Mouse (Mus musculus) MEL (cell line): ENCODE results near the gene Creg1. TPM values are rescaled to one million over a fixed set of nuclear protein-coding genes. Genes with fewer than 3 reads are reported as not detected.

Source experiments
- DNase-seq: peaks from one replicate; pipeline ENCODE4 v3.0.0; 2011; ENCODE audit warnings: low read depth, low spot score
- H3K27ac ChIP-seq: 2 replicates; pipeline ENCODE4 v1.5.1; 2012; ENCODE audit warnings: low read depth, mild to moderate bottlenecking, control low read depth, low read length, moderate library complexity; ENCODE audit not compliant: control insufficient read depth
- H3K27me3 ChIP-seq, 2 experiments: fragments of 150-350 bp in 1 of 2; sonication (generic) in 1 of 2; 2 replicates each; pipeline ENCODE4 v1.6.1; 2012; ENCODE audit warnings: low read length in 2 of 2, mild to moderate bottlenecking in 2 of 2, improper control_type of control experiment in 1 of 2, moderate library complexity in 1 of 2; ENCODE audit not compliant: insufficient read depth in 2 of 2, control insufficient read depth in 1 of 2
- H3K36me3 ChIP-seq, 2 experiments: 2 replicates each; pipeline ENCODE4 v1.6.1; 2012 to 2014; ENCODE audit warnings: low read length in 2 of 2, improper control_type of control experiment in 1 of 2, inconsistent platforms in 1 of 2, mild to moderate bottlenecking in 1 of 2; ENCODE audit not compliant: insufficient read depth in 2 of 2, control insufficient read depth in 1 of 2
- H3K4me1 ChIP-seq, 2 experiments: fragments of 150-350 bp in 1 of 2; sonication (generic) in 1 of 2; 2 replicates each; pipeline ENCODE4 v1.6.1; 2012; ENCODE audit warnings: low read length in 2 of 2, improper control_type of control experiment in 1 of 2, mild to moderate bottlenecking in 1 of 2; ENCODE audit not compliant: insufficient read depth in 2 of 2, control insufficient read depth in 1 of 2
- H3K4me3 ChIP-seq, 2 experiments: fragments of 150-350 bp in 1 of 2; sonication (generic) in 1 of 2; 2 replicates each; pipeline ENCODE4 v1.5.1; 2012; ENCODE audit warnings: low read depth in 2 of 2, low read length in 2 of 2, mild to moderate bottlenecking in 2 of 2, moderate library complexity in 2 of 2, control low read depth in 1 of 2, improper control_type of control experiment in 1 of 2; ENCODE audit not compliant: control insufficient read depth in 1 of 2, insufficient read depth in 1 of 2
- H3K79me2 ChIP-seq: 2 replicates; pipeline ENCODE4 v1.6.1; 2012; ENCODE audit warnings: mild to moderate bottlenecking, low read length, moderate library complexity; ENCODE audit not compliant: control insufficient read depth, poor library complexity, insufficient read depth
- H3K9ac ChIP-seq: 2 replicates; pipeline ENCODE4 v1.6.1; 2012; ENCODE audit warnings: low read depth, mild to moderate bottlenecking, control low read depth, low read length, moderate library complexity; ENCODE audit not compliant: control insufficient read depth, poor library complexity, severe bottlenecking
- H3K9me3 ChIP-seq: fragments of 150-350 bp; sonication (generic); replicated peaks from 2 replicates; pipeline ENCODE4 v1.6.1; 2012; ENCODE audit warnings: mild to moderate bottlenecking, low read length, improper control_type of control experiment, moderate library complexity; ENCODE audit not compliant: insufficient read depth
- CHD2 ChIP-seq: IDR thresholded peaks from 2 replicates; pipeline ENCODE4 v1.6.1; 2011; ENCODE audit warnings: low read length, improper control_type of control experiment
- CTCF ChIP-seq, 3 experiments: IDR thresholded peaks in 2 of 3; conservative IDR thresholded peaks in 1 of 3; 2 replicates each; pipeline ENCODE4 v1.5.1; 2011 to 2012; ENCODE audit warnings: low read length in 3 of 3, low read depth in 2 of 3, mild to moderate bottlenecking in 2 of 3, improper control_type of control experiment in 1 of 3, inconsistent platforms in 1 of 3, mixed read lengths in 1 of 3, moderate library complexity in 1 of 3; ENCODE audit not compliant: control insufficient read depth in 1 of 3, insufficient read depth in 1 of 3, poor library complexity in 1 of 3, severe bottlenecking in 1 of 3
- HCFC1 ChIP-seq: IDR thresholded peaks from 2 replicates; pipeline ENCODE4 v1.6.1; 2012; ENCODE audit warnings: low read depth, mild to moderate bottlenecking, inconsistent platforms, low read length, improper control_type of control experiment, moderate library complexity
- JUND ChIP-seq: IDR thresholded peaks from 2 replicates; pipeline ENCODE4 v1.6.1; 2011; ENCODE audit warnings: low read depth, mild to moderate bottlenecking, improper control_type of control experiment, low read length
- MXI1 ChIP-seq: IDR thresholded peaks from 2 replicates; pipeline ENCODE4 v1.6.1; 2011; ENCODE audit warnings: mild to moderate bottlenecking, low read depth, low read length, improper control_type of control experiment
- MYB ChIP-seq: IDR thresholded peaks from 2 replicates; pipeline ENCODE4 v1.6.1; 2011; ENCODE audit warnings: mild to moderate bottlenecking, low read depth, low read length, improper control_type of control experiment
- NRF1 ChIP-seq: IDR thresholded peaks from 2 replicates; pipeline ENCODE4 v1.6.1; 2014; ENCODE audit warnings: low read depth, mild to moderate bottlenecking, inconsistent platforms, low read length, improper control_type of control experiment, moderate library complexity; ENCODE audit not compliant: poor library complexity, insufficient read depth, severe bottlenecking
- POLR2A ChIP-seq, 2 experiments: IDR thresholded peaks; 2 replicates each; pipeline ENCODE4 v1.6.1; 2011 to 2012; ENCODE audit warnings: low read length in 2 of 2, mild to moderate bottlenecking in 2 of 2, control low read depth in 1 of 2, improper control_type of control experiment in 1 of 2, low read depth in 1 of 2, moderate library complexity in 1 of 2; ENCODE audit not compliant: control insufficient read depth in 1 of 2, insufficient read depth in 1 of 2, poor library complexity in 1 of 2
- RCOR1 ChIP-seq: IDR thresholded peaks from 2 replicates; pipeline ENCODE4 v1.6.1; 2012; ENCODE audit warnings: low read depth, mild to moderate bottlenecking, inconsistent platforms, low read length, improper control_type of control experiment
- USF2 ChIP-seq, 2 experiments: IDR thresholded peaks; 2 replicates each; pipeline ENCODE4 v1.6.1; 2011 to 2012; ENCODE audit warnings: improper control_type of control experiment in 2 of 2, low read length in 2 of 2, borderline replicate concordance in 1 of 2, inconsistent platforms in 1 of 2, low read depth in 1 of 2, mild to moderate bottlenecking in 1 of 2; ENCODE audit not compliant: insufficient read depth in 1 of 2
- polyA plus RNA-seq, 2 experiments: library from polyadenylated mRNA; stranded (reverse) in 1 of 2; unstranded in 1 of 2; fragments of >175 nt in 1 of 2; fragments of >200 nt in 1 of 2; gene quantifications; 2 replicates each; pipeline versions ENCODE4 v1.2.1 to v1.2.4; 2012; ENCODE audit warnings: low replicate concordance in 2 of 2, low read depth in 1 of 2; ENCODE audit not compliant: insufficient read length in 2 of 2, insufficient read depth in 1 of 2, missing spikeins in 1 of 2
- total RNA-seq: library from RNA; depleted of rRNA; stranded (reverse); fragments of 300-350 nt; gene quantifications from 2 replicates; pipeline ENCODE4 v1.2.3, GENCODE M21; 2012

Creg1 gene
- total and polyA plus RNA-seq, 3 experiments: 83.6 to 184 TPM; not detected in 1

GRCm38 (mm10) chr1:165748053-165748452, 15.5 kb upstream of the Creg1 start:
- H3K4me3 ChIP-seq: no peak overlapping the region
- no peak overlapping the region for H3K9ac ChIP-seq
- H3K9me3 ChIP-seq: no peaks in the 10 kb centered on the region
- 0 out of 4 replicates have a peak, but pooled peaks cover 0 to 2% of the 10 kb centered on the region in 2 experiments for H3K27me3 ChIP-seq
- 0 out of 4 replicates have a peak, but pooled peaks cover 0 to 5% of the 10 kb centered on the region in 2 experiments for H3K4me1 ChIP-seq
- H3K79me2 ChIP-seq: no peaks in the 10 kb centered on the region
- no peak overlapping the region for H3K27ac ChIP-seq
- DNase-seq: no peak
- no peak for TF ChIP-seq NRF1
- no peaks in the 10 kb centered on the region for H3K36me3 ChIP-seq

DNA sequence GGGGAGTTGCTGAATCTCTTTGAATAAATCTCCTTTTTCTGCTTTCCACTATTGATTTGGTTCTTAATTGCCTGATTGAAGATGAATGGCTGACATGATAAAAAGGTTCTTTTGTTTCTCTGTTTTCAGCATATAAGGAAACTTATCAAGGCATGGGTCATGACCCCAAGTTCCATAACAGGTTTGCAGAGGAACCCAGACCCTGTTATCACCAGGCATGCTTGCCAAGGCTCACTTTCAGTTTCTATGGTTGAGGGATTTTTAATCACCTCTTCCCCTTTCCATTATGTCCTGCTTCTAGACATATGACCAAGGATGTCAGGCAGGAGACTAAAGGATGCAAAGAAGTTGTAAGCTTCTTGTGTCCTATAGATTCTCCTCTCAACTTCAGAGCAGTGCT, 12.4 kb upstream of the Creg1 start:
- Histone ChIP-seq H3K9me3 (no peaks in the 10 kb centered on the region), H3K9ac (no peak overlapping the region), H3K36me3 (no peaks in the 10 kb centered on the region), H3K27me3 (0 out of 4 replicates have a peak, but pooled peaks cover 0 to 2% of the 10 kb centered on the region in 2 experiments), H3K79me2 (no peaks in the 10 kb centered on the region), H3K4me1 (0 out of 4 replicates have a peak, but pooled peaks cover 0 to 5% of the 10 kb centered on the region in 2 experiments), H3K4me3 (no peak overlapping the region), H3K27ac (no peak overlapping the region)
- no peak for TF ChIP-seq RCOR1
- TF ChIP-seq POLR2A (IDR thresholded peaks at IDR 0.05; ENCODE audit: control insufficient read depth in 1 of 2, insufficient read depth in 1 of 2, low read depth in 1 of 2, low read length in 2 of 2, poor library complexity in 1 of 2): no peak
- no peak for DNase-seq

DNA sequence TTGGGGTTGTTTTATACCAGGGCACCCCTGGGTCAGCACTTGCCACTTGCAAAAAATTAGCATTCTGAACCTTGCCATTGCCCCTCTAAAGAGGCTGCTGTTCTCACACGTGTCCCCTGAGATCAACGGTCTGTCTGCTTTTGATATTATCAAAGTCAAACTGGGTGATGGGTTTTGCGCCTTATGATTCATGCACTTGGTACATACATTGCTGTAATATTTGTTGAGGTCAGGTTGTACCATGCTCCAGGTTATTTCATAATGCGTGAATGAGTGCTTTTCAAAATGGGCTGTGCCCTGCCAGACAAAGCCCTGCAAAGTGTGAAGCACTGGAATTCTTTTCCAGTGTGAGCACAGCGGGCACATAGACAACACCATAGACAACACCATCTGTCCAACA, 11.7 kb upstream of the Creg1 start:
- H3K4me1 ChIP-seq: 0 out of 4 replicates have a peak, but pooled peaks cover 0 to 5% of the 10 kb centered on the region in 2 experiments
- H3K36me3 ChIP-seq: no peaks in the 10 kb centered on the region
- 0 out of 4 replicates have a peak, but pooled peaks cover 0 to 2% of the 10 kb centered on the region in 2 experiments for H3K27me3 ChIP-seq
- H3K27ac ChIP-seq: no peak overlapping the region
- no peak overlapping the region for H3K9ac ChIP-seq
- DNase-seq: no peak
- H3K4me3 ChIP-seq: no peak overlapping the region
- TF ChIP-seq MXI1: no peak
- TF ChIP-seq HCFC1: no peak
- TF ChIP-seq RCOR1: no peak
- TF ChIP-seq CTCF (IDR thresholded peaks at IDR 0.05 in 2 of 3, conservative IDR thresholded peaks at IDR 0.05 in 1 of 3; ENCODE audit: control insufficient read depth in 1 of 3, insufficient read depth in 1 of 3, low read depth in 2 of 3, low read length in 3 of 3, poor library complexity in 1 of 3, severe bottlenecking in 1 of 3): no peak
- no peak for TF ChIP-seq USF2 (IDR thresholded peaks at IDR 0.05; ENCODE audit: borderline replicate concordance in 1 of 2, insufficient read depth in 1 of 2, low read depth in 1 of 2, low read length in 2 of 2)
- TF ChIP-seq JUND: no peak
- no peak for TF ChIP-seq CHD2
- TF ChIP-seq MYB: no peak
- TF ChIP-seq, all 39 proteins: peak for 0
- Histone ChIP-seq H3K79me2 (no peaks in the 10 kb centered on the region), H3K9me3 (no peaks in the 10 kb centered on the region)
